Mouse (Mus musculus): ENCODE measurements at regions not wholly inside any gene's neighbourhood (a gene's known extent, or its start where the extent isn't known, plus 50 kb on each side); places are given as distances from the start of the nearest gene placed in this dataset.

DNA sequence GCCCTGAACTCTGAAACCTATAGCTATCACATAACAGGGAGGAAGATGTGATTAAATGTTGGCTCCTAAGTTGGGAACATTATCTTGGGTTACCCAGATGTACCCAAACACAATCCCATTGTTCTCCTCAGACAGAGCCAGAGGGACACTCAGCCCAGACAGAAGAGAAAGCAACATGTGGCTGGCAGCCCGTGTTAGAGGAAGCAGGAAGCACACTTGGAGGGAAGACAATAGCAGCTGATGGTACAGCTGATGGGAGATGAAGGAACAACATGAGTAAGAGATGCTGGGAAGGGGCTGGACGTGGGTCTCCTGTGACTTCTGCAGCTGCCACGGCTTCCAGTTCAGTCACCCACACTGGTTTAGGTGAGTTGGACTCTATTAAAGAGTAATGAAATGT, 224.2 kb upstream of the Jun start:
- TF ChIP-seq CTCF (IDR thresholded peaks at IDR 0.05), result no peak
- TF ChIP-seq EP300 (IDR thresholded peaks at IDR 0.05; ENCODE audit: insufficient read depth, low read depth, low read length), result no peak
